Mouse (Mus musculus) bone marrow macrophage, adult 2 months (primary cell): Measurements from ENCODE around the gene Obp2b.
"Not testable (repeated sequence)": the region's sequence is repeated elsewhere in the genome, so short reads cannot be mapped to it uniquely, and the experiment has no call there.

Source experiments
- CTCF ChIP-seq: IDR thresholded peaks from 2 replicates; pipeline ENCODE4 v1.5.1; 2012; ENCODE audit warnings: low read depth, mild to moderate bottlenecking, low read length, moderate library complexity
- POLR2A ChIP-seq: IDR thresholded peaks from 2 replicates; pipeline ENCODE4 v1.6.1; 2012; ENCODE audit warnings: mild to moderate bottlenecking, low read depth, low read length, borderline replicate concordance

GRCm38 (mm10) chr2:25711641-25712040, 25.2 kb upstream of the Obp2b start:
- not testable (repeated sequence) for TF ChIP-seq CTCF, POLR2A
